Mouse (Mus musculus) right cerebral cortex, adult 2 months (tissue): ENCODE data around the gene Rsbn1.

ENCODE experiments used
- DNase-seq, 2 experiments: peaks; one replicate each; pipeline ENCODE4 v3.0.0; 2021 to 2022; ENCODE audit warnings: low spot score in 2 of 2

Rsbn1 gene

GRCm38 (mm10) chr3:103914010-103914669, at the start of gene Rsbn1:
TSS of gene Rsbn1 (plus strand) at chr3:103914120.
- DNase-seq: peak; percentile 97

- DNase-seq: no peak
Measured at GRCm38 (mm10) chr3:103864200-103864599, 49.7 kb upstream of the Rsbn1 start.

- DNase-seq: no peak
Measured at GRCm38 (mm10) chr3:103867424-103867971, 46.4 kb upstream of the Rsbn1 start.

GRCm38 (mm10) chr3:103868008-103868407, 45.9 kb upstream of the Rsbn1 start:
- no peak for DNase-seq

- no peak for DNase-seq
Measured at GRCm38 (mm10) chr3:103872663-103873098, 41.2 kb upstream of the Rsbn1 start.

GRCm38 (mm10) chr3:103874329-103874728, 39.6 kb upstream of the Rsbn1 start:
- DNase-seq: no peak

GRCm38 (mm10) chr3:103885946-103886345, 28.0 kb upstream of the Rsbn1 start:
- DNase-seq: peak in 1 of 2 experiments; percentile 7

- DNase-seq: peak; percentile 45 to 65
Measured at GRCm38 (mm10) chr3:103887581-103887980, 26.3 kb upstream of the Rsbn1 start.

- no peak for DNase-seq
Measured at GRCm38 (mm10) chr3:103893374-103893773, 20.5 kb upstream of the Rsbn1 start.

- DNase-seq: no peak
Measured at GRCm38 (mm10) chr3:103904705-103905104, 9.2 kb upstream of the Rsbn1 start.

- DNase-seq: no peak
Measured at GRCm38 (mm10) chr3:103907335-103908030, 6.4 kb upstream of the Rsbn1 start.

- no peak for DNase-seq
Measured at GRCm38 (mm10) chr3:103908781-103909180, 5.1 kb upstream of the Rsbn1 start.

- no peak for DNase-seq
Measured at GRCm38 (mm10) chr3:103913451-103913961, 414 bp upstream of the Rsbn1 start.

- DNase-seq: peak; percentile 39 to 51
Measured at GRCm38 (mm10) chr3:103914732-103915508, 1.0 kb downstream of the Rsbn1 start.

- DNase-seq: no peak
Measured at GRCm38 (mm10) chr3:103915509-103915896, 1.6 kb downstream of the Rsbn1 start.

GRCm38 (mm10) chr3:103916205-103916838, 2.4 kb downstream of the Rsbn1 start:
- DNase-seq: no peak

- DNase-seq: no peak
Measured at GRCm38 (mm10) chr3:103916839-103917237, 2.9 kb downstream of the Rsbn1 start.

GRCm38 (mm10) chr3:103920094-103920493, 6.2 kb downstream of the Rsbn1 start:
- no peak for DNase-seq

GRCm38 (mm10) chr3:103925302-103925701, 11.4 kb downstream of the Rsbn1 start:
- no peak for DNase-seq

- DNase-seq: no peak
Measured at GRCm38 (mm10) chr3:103927511-103927910, 13.6 kb downstream of the Rsbn1 start.

GRCm38 (mm10) chr3:103944794-103945562, 31.1 kb downstream of the Rsbn1 start:
- DNase-seq: no peak
